Mouse (Mus musculus) embryonic fibroblast, embryonic 13.5 days (primary cell): ENCODE measurements around the gene Tcf7l1.

ENCODE experiments used
- CTCF ChIP-seq: IDR thresholded peaks from 2 replicates; pipeline ENCODE4 v1.5.1; 2011; ENCODE audit warnings: mild to moderate bottlenecking, control low read depth, low read length, moderate library complexity, borderline replicate concordance; ENCODE audit not compliant: insufficient read depth
- POLR2A ChIP-seq: IDR thresholded peaks from 2 replicates; pipeline ENCODE4 v1.6.1; 2011; ENCODE audit warnings: low read depth, mild to moderate bottlenecking, control low read depth, low read length, moderate library complexity

DNA sequence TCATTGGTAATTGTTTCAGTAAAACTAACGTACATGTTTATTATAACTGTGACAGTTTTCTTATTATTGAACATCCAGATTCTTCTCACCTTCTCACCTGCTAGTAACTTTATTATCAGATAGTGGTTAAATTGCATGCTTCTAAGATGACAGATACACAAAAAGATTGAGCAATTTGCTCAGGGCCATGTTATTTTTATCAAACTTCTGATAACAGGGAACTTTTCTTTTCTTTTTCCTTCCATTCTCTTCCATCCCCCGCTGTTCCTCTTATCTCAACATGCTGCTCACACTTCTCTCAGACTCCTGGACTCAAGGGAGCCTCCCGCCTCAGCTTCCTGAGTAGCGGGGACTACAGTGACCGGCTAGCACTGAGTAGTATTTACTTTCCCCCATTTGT is 168.1 kb downstream of the Tcf7l1 start:
- TF ChIP-seq CTCF (no peak), POLR2A (no peak)
